Mouse (Mus musculus) forebrain, embryonic 11.5 days (tissue): ENCODE results near the gene Nags. TPM values are rescaled to one million over a fixed set of nuclear protein-coding genes. Genes with fewer than 3 reads are reported as not detected.

Experiments used
- polyA plus RNA-seq: library from polyadenylated mRNA; unstranded; fragments of >200 nt; fragmentation: Nextera tagmentation; extraction: Ambion mirVana; gene quantifications from 2 replicates; pipeline ENCODE4 v1.2.1, GENCODE M21; 2014

Nags gene
- polyA plus RNA-seq, 1 experiment from 2014 or later: not detected

Other genes starting within 250 kb of the Nags start
- gene Sost, start 178.5 kb upstream of the Nags start, polyA plus RNA-seq: not detected in 2 replicates
- not detected in 2 replicates for gene Cfap97d1, start 161.2 kb upstream of the Nags start, polyA plus RNA-seq
- 10.4 and 11.6 TPM in 2 replicates for gene Dusp3, start 158.5 kb upstream of the Nags start, polyA plus RNA-seq
- gene Mpp3, start 117.1 kb upstream of the Nags start, polyA plus RNA-seq: 22.1 and 24.1 TPM in 2 replicates
- 0.20 and 0.37 TPM in 2 replicates for gene Cd300lg, start 104.0 kb upstream of the Nags start, polyA plus RNA-seq
- gene Mpp2, start 57.0 kb upstream of the Nags start, polyA plus RNA-seq: 18.2 and 19.6 TPM in 2 replicates
- not detected in 2 replicates for gene Ppy, start 44.2 kb upstream of the Nags start, polyA plus RNA-seq
- not detected in 2 replicates for gene Pyy, start 37.7 kb upstream of the Nags start, polyA plus RNA-seq
- 35.7 and 38.9 TPM in 2 replicates for gene Tmem101, start 10.9 kb downstream of the Nags start, polyA plus RNA-seq
- 73.2 and 78.7 TPM in 2 replicates for gene Lsm12, start 39.8 kb downstream of the Nags start, polyA plus RNA-seq
- 30.6 and 32.2 TPM in 2 replicates for gene G6pc3, start 44.1 kb downstream of the Nags start, polyA plus RNA-seq
- gene Hdac5, start 84.7 kb downstream of the Nags start, polyA plus RNA-seq: 35.0 and 36.8 TPM in 2 replicates
- gene BC030867, start 103.4 kb downstream of the Nags start, polyA plus RNA-seq: 23.5 and 26.6 TPM in 2 replicates
- not detected in 2 replicates for gene Asb16, start 123.2 kb downstream of the Nags start, polyA plus RNA-seq
- gene Tmub2, start 139.4 kb downstream of the Nags start, polyA plus RNA-seq: 50.0 and 58.5 TPM in 2 replicates
- 20.8 and 21.7 TPM in 2 replicates for gene Atxn7l3, start 151.1 kb downstream of the Nags start, polyA plus RNA-seq
- gene Ubtf, start 174.2 kb downstream of the Nags start, polyA plus RNA-seq: 109 and 111 TPM in 2 replicates
- gene Slc4a1, start 220.7 kb downstream of the Nags start, polyA plus RNA-seq: 33.8 and 36.8 TPM in 2 replicates
- gene Rundc3a, start 247.9 kb downstream of the Nags start, polyA plus RNA-seq: 33.1 and 35.4 TPM in 2 replicates